Mouse (Mus musculus): Measurements from ENCODE around the gene Cd81.

Cd81 gene

DNA sequence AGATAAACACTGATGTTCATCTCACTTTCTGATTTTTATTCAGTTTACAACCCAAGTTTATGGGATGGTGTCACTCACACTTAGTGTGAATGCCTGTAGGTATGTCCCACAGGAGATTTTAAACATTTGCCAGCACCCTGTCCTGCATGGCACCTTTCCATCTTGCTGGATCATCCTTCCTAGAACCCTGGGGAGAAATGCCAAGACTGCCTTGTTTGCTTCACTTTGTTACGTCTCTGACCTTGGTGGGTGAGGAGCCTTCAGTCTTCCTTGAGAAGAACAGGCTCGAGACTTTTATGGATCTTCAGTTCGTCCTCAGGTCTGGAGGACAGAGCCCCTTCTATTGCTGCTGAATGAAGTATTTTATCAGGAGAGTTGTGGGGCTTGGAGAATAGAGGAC is 3.2 kb upstream of the Cd81 start:
- DNase-seq (ENCODE audit: low read depth, low spot score): no peak

- no peak for DNase-seq (ENCODE audit: low read depth, low spot score)
Measured at GRCm38 (mm10) chr7:143049841-143050816, 2.4 kb upstream of the Cd81 start.

GRCm38 (mm10) chr7:143051316-143051715 is 1.2 kb upstream of the Cd81 start:
- no peak for DNase-seq (ENCODE audit: low read depth, low spot score)

DNA sequence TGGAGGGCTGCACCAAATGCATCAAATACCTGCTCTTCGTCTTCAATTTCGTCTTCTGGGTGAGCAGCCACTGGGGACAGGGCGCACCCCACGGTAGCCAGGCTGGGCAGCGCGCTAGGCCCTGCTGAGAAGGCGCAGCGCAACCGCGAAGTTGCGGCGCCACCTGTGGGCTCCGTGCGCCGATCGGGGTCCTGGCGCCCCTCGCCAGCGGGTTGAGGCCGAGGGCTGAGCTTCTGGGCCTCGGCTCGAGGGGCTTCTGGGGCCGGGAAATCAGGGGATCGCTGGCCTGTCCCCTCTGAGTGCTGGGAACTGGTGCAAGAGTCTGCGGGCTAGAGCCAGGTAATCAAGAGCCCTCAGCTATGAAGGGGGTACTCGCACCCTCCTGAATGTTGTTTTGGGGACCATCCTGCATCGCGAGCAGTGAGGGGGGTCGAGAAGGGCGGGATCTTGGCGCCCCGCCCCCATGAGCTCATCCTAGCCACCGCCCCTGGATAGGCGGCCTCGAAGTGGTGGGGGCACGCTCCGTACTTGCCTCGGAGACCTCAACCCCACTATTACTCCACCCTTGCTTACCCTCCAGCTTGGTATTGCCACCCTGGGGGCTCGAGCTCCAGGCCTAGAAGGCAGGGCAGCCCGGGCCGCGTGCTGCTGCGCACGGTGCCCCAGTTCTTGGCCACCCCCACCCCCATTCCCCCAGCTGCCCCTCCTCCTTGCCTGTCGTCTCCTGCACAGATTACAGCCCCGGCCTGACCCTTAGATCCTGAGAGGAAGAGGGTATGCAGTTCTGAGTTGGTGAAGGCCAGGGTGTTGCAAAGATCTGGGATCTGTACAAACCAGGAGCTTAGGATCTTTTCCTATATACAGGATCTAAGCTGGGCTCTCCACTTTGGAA is 715 bp downstream of the Cd81 start:
- no peak for DNase-seq (ENCODE audit: low read depth, low spot score)

DNA sequence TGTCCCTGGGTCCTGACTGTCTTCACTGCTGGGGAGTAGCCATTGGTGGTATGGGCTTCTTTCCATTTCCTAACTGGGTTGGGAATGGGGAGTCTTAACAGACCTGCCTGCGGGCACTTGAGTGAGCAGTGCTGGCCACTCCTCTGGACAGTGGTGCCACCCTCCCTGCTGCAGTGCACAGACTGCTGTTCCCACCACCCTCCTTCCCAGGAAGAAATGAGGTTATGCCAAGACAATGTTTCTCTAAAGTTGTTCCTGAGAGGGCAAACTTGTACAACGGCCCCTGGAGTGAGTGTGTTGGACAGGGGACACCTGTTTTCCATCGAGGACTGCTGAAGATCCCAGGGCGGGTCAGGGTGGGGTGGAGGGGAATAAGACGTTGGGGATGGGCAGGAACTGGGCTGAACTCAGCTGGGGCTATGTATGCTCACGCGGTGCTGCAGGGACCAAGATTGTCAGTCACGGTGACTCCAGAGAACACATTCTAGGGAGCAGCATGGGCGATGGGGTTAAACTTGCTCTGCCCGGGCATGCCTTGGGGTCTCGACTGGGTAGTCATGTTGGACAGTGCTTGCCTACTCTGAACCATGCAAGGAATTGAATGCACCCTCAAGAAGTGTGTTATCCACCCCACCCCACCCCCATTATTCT is 1.5 kb downstream of the Cd81 start:
- no peak for DNase-seq (ENCODE audit: low read depth, low spot score)

- DNase-seq (ENCODE audit: low read depth, low spot score): no peak
Measured at GRCm38 (mm10) chr7:143054612-143054965, 2.0 kb downstream of the Cd81 start.

DNA sequence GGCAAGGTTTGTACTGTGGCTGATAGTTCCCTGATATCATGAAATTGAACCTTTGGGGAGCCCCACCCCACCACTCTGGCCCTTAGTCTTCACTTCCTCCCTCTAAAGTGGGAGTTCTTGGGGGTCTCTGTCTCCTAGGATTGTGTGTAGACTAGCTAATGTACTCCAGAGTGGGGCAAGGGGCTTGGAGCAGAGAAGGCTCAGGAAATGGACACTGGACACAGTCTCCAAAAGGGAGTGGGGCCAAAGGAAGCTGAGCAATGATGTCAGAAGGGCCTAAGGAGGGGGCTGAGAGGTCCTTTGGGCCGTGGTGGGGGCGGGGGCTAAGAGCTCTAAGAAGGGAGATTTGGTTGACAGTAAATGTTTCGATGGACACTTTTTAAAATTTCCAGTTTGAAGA is 2.5 kb downstream of the Cd81 start:
- DNase-seq (ENCODE audit: low read depth, low spot score): no peak

GRCm38 (mm10) chr7:143055499-143056186 is 3.1 kb downstream of the Cd81 start:
- no peak for DNase-seq (ENCODE audit: low read depth, low spot score)

DNA sequence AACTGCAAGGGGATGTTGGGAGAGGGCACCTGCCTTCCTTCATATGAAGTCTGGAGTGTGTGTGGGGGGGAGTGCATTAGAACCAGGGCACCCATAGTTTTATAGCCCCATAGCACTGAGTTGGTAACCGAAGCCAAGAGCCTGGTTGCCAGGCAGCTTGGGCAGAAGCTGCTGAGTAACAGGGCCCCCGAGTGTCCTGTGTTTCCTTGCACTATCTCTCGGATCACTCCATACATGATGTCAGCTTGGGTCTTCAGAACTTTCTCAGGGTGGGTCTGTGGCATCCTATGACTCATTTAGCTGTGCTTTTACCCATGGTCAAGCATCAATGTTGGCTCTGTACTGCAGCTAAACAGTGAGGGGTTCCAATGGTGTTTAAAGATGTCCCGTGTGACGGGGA is 4.5 kb downstream of the Cd81 start:
- DNase-seq (ENCODE audit: low read depth, low spot score): no peak

GRCm38 (mm10) chr7:143057667-143058220 is 5.2 kb downstream of the Cd81 start:
- DNase-seq (ENCODE audit: low read depth, low spot score): no peak

GRCm38 (mm10) chr7:143058221-143058697 is 5.7 kb downstream of the Cd81 start:
- DNase-seq (ENCODE audit: low read depth, low spot score): no peak

DNA sequence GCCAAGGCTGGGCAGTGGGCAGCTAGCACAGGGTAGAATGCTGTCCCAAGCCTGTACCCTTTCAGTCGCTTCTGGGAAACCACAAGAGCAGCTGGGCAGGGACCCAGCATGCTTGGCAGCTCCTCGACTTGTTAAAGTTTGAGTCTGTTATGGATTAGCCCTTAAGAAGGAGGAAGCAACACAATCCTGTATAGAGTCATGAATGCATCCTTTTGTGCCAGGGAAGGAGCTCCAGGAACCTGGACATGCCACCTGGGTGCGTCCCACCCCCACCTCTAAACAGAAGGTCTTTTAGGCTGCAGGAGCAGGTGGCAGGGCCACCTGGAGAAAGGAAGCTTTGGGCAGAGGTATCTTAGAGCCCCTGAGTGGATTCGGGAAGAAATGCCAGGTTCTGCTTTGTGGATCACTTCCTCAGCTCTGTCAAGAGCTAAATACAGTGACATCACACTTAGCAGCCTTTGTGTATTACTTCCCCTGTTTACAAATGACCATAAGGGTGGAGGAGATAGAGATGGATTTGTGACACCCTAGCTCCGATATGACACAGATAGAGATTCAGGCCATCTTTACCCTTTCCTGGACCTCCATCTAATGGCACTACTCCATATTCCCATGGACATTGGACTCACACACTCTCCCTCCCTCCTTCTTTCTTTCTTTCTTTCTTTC is 6.8 kb downstream of the Cd81 start:
- no peak for DNase-seq (ENCODE audit: low read depth, low spot score)

DNA sequence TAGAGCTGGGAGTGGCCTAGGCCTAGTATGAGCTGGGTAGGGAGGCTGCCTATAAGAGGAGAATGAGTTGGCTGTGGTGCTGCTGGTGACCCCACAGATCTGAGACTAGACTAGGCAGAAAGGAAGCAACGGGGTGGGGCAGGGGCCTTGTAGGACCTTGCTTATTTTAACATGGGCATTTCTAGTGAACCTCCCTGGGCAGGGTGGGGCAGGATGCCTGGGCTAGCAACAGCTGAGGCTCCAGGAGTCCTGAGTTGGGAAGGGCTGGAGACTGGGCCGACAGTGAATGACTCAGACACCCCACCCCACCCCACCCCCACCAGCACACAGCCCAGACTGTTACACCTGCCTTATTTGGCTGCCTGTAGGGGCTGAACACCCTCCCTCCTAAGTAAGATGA is 10.2 kb downstream of the Cd81 start:
- DNase-seq (ENCODE audit: low read depth, low spot score): no peak

GRCm38 (mm10) chr7:143064226-143064625 is 11.7 kb downstream of the Cd81 start:
- no peak for DNase-seq (ENCODE audit: low read depth, low spot score)

- DNase-seq (ENCODE audit: low read depth, low spot score): no peak
Measured at GRCm38 (mm10) chr7:143065692-143066091, 13.2 kb downstream of the Cd81 start.

GRCm38 (mm10) chr7:143067469-143067868 is 14.9 kb downstream of the Cd81 start:
- no peak for DNase-seq (ENCODE audit: low read depth, low spot score)

DNA sequence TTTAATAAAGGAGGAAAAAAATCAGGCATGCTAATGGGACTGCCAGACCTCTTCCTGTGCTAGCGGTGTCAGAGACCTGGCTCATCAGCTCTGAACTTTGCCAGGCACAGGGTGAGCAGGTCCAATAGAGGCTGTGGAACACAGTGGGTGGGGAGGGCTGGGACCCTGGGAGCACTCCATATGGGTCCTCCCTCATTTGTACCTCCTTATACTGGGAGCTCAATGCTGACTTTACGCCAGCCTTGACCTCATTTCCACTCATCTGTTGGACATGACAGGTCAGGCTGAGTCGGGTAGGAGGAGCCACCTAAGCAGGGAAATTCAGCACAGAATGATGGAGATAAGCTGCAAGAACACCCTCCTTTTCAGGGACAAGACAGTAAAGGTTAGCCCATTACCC is 15.4 kb downstream of the Cd81 start:
- no peak for DNase-seq (ENCODE audit: low read depth, low spot score)

GRCm38 (mm10) chr7:143068316-143068881 is 15.9 kb downstream of the Cd81 start:
- DNase-seq (ENCODE audit: low read depth, low spot score): no peak

GRCm38 (mm10) chr7:143068882-143069591 is 16.5 kb downstream of the Cd81 start, which contains the start of gene Tssc4:
Gene Tssc4 (plus strand): TSS chr7:143069249.
- DNase-seq (ENCODE audit: low read depth, low spot score): peak; percentile 97
